Mouse (Mus musculus) embryonic facial prominence, embryonic 14.5 days (tissue): Measurements from ENCODE around the gene Sipa1l1. TPM values are rescaled to one million over a fixed set of nuclear protein-coding genes. Genes with fewer than 3 reads are reported as not detected.

Experiments
- ATAC-seq: fragments of 200-750 bp; cut with Nextera tagmentation; 2 replicates; pipeline ENCODE4 v1.8.0; 2017; ENCODE audit warnings: low read depth, moderate number of reproducible peaks, moderate TSS enrichment
- DNase-seq: peaks from one replicate; pipeline ENCODE4 v3.0.0-alpha.2; 2015; ENCODE audit warnings: low spot score
- H3K27ac ChIP-seq: fragments of 300-500 bp; sonication (generic); replicated peaks from 2 replicates; pipeline ENCODE4 v1.5.1; 2014; ENCODE audit warnings: low read depth, mild to moderate bottlenecking, low read length, moderate library complexity
- H3K27me3 ChIP-seq: fragments of 300-500 bp; sonication (generic); replicated peaks from 2 replicates; pipeline ENCODE4 v1.6.1; 2014; ENCODE audit warnings: low read length; ENCODE audit not compliant: control insufficient read depth, insufficient read depth
- H3K36me3 ChIP-seq: fragments of 300-500 bp; sonication (generic); 2 replicates; pipeline ENCODE4 v1.6.1; 2014; ENCODE audit warnings: low read length, mixed read lengths; ENCODE audit not compliant: control insufficient read depth, insufficient read depth
- H3K4me1 ChIP-seq: fragments of 300-500 bp; sonication (generic); 2 replicates; pipeline ENCODE4 v1.6.1; 2014; ENCODE audit warnings: antibody characterized with exemption, low read length; ENCODE audit not compliant: control insufficient read depth, insufficient read depth
- H3K4me2 ChIP-seq: fragments of 300-500 bp; sonication (generic); 2 replicates; pipeline ENCODE4 v1.6.1; 2014; ENCODE audit warnings: low read depth, mild to moderate bottlenecking, low read length, moderate library complexity, mixed read lengths
- H3K4me3 ChIP-seq: fragments of 300-500 bp; sonication (generic); 2 replicates; pipeline ENCODE4 v1.5.1; 2014; ENCODE audit warnings: low read depth, mild to moderate bottlenecking, low read length
- H3K9ac ChIP-seq: fragments of 300-500 bp; sonication (generic); 2 replicates; pipeline ENCODE4 v1.6.1; 2014; ENCODE audit warnings: low read depth, mild to moderate bottlenecking, low read length, moderate library complexity, mixed read lengths
- H3K9me3 ChIP-seq: fragments of 300-500 bp; sonication (generic); 2 replicates; pipeline ENCODE4 v1.6.1; 2016; ENCODE audit warnings: low read length; ENCODE audit not compliant: control insufficient read depth
- WGBS: fragments of 180-500 bp; shearing (Covaris S2); extraction: QIAGEN DNeasy Blood & Tissue Kit; methylation state at CpG from one replicate; pipeline ENCODE4 v1.1.7; 2014; 5-methylcytosine and 5-hydroxymethylcytosine counted together
- polyA plus RNA-seq: library from polyadenylated mRNA; unstranded; fragments of >200 nt; fragmentation: Nextera tagmentation; extraction: Ambion mirVana; gene quantifications from 2 replicates; pipeline ENCODE4 v1.2.1, GENCODE M21; 2014

Gene Sipa1l1
- polyA plus RNA-seq, 1 experiment from 2014 or later: 23.8 TPM

DNA sequence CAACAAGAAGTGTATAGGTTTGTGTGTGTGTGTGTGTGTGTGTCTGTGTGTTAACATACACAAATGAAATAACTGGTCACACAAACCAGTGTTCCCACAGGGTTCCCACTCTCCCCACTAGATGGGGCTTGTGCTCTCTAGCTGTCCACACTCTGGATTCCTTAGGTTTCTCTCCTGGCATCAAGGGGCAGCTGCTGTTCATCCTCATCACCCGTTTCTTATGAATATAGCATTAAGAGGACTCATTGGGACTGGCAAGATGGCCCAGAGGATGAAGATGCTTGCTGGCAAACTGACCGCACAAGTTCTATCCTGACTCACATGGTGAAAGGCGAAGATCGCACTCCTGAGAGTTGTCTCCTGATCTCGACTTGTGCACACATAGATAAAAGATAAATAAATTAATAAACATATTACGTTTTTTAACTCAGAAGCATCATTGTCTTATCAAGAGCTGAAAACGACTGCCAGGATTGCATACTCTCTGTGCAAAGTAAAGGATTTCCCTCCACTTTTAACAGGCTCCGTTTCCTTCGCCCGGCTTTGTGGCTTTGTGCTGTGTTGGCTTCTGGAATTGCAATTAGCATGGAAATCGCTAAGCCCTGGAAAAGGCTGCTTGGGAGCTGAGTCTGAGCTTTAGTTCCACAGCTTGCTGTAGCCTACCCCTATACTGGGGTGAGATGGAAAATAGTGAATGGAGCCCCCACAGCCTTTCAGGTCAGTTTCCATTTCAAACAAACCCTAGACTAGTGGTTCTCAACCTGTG is 328.9 kb downstream of the Sipa1l1 start:
- Histone ChIP-seq H3K9me3 (no peaks in the 10 kb centered on the region), H3K4me3 (peak overlapping the region; percentile 21; the same call in 1 of the 2 replicates), H3K4me1 (no peaks in the 10 kb centered on the region), H3K4me2 (peak overlapping the region; percentile 49), H3K9ac (no peak overlapping the region), H3K27ac (no peak overlapping the region), H3K36me3 (no peaks in the 10 kb centered on the region), H3K27me3 (no peaks in the 10 kb centered on the region)
- DNase-seq: peak; percentile 79
- peak; percentile 77 for ATAC-seq
- 24% methylated on average over 11 of the region's 11 CpGs for WGBS

DNA sequence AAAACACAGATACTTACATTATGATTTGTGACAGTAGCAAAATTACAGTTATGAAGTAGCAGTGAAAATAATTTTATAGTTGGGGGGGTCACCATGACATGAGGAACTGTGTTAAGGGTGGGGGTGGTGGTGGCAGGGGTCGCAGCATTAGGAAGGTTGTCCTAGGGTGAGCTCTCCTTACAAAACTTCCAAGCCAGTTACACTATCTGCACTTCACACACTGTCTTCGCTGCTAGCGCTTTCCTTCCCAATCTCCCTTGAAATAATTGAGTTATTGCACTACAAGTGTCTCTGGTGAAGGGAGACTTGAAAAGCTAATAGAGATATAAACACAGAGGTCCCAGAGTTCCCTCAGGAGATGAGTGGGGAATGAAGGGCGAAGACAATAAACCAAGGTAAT is 329.6 kb downstream of the Sipa1l1 start:
- H3K4me2 ChIP-seq: no peak overlapping the region
- ATAC-seq (no peak), DNase-seq (no peak)
- H3K9ac ChIP-seq: no peak overlapping the region
- H3K36me3 ChIP-seq: no peaks in the 10 kb centered on the region
- H3K4me3 ChIP-seq: no peak overlapping the region
- no peaks in the 10 kb centered on the region for H3K27me3 ChIP-seq
- WGBS: 88% methylated on average over 4 of the region's 4 CpGs
- no peaks in the 10 kb centered on the region for H3K4me1 ChIP-seq
- H3K9me3 ChIP-seq: no peaks in the 10 kb centered on the region
- H3K27ac ChIP-seq: no peak overlapping the region

DNA sequence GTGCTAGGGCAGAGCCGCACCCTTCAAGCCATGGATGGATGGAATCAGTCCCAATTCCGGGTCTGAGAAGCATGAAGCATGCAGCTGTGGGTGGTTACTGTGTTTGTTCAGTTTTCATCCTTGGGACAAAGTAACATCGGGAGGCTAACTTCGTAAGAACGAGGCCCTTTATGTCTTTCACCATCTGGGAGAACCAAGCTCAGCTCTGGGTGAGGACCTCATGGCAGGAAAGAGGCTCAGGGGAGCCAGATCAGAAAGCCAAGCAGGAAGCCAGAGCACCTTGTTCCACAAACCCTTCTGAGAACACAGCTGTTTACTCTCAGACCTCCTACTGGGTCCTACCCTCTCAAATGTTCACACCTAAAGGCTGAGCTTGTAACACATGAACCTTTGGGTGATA is 330.6 kb downstream of the Sipa1l1 start:
- H3K4me2 ChIP-seq: no peak overlapping the region
- H3K27ac ChIP-seq: no peak overlapping the region
- no peak for DNase-seq
- no peak overlapping the region for H3K9ac ChIP-seq
- no peaks in the 10 kb centered on the region for H3K9me3 ChIP-seq
- no peaks in the 10 kb centered on the region for H3K27me3 ChIP-seq
- no peak overlapping the region for H3K4me3 ChIP-seq
- 86% methylated on average over 5 of the region's 5 CpGs for WGBS
- no peak for ATAC-seq
- no peaks in the 10 kb centered on the region for H3K4me1 ChIP-seq
- no peaks in the 10 kb centered on the region for H3K36me3 ChIP-seq
